Mouse (Mus musculus) MEL-GATA-1-ER (cell line): ENCODE data around the gene Myl3.
A peak's percentile ranks its signal among the peaks of the same experiment; 100 is the strongest.

Experiments used
- DNase-seq: peaks from one replicate; pipeline ENCODE4 v3.0.0-alpha.2; 2012; ENCODE audit warnings: low read depth; ENCODE audit errors: extremely low read depth

Myl3 gene

GRCm38 (mm10) chr9:110729841-110730240 is 11.8 kb upstream of the Myl3 start:
- no peak for DNase-seq

- DNase-seq: no peak
Measured at GRCm38 (mm10) chr9:110731859-110732258, 9.8 kb upstream of the Myl3 start.

GRCm38 (mm10) chr9:110732623-110733022 is 9.0 kb upstream of the Myl3 start:
- DNase-seq: peak; percentile 79

GRCm38 (mm10) chr9:110733102-110733501 is 8.6 kb upstream of the Myl3 start:
- no peak for DNase-seq

- no peak for DNase-seq
Measured at GRCm38 (mm10) chr9:110734154-110734553, 7.5 kb upstream of the Myl3 start.

GRCm38 (mm10) chr9:110736362-110736761 is 5.3 kb upstream of the Myl3 start:
- DNase-seq: no peak

GRCm38 (mm10) chr9:110738054-110738453 is 3.6 kb upstream of the Myl3 start:
- DNase-seq: no peak

- no peak for DNase-seq
Measured at GRCm38 (mm10) chr9:110739961-110740360, 1.7 kb upstream of the Myl3 start.

- no peak for DNase-seq
Measured at GRCm38 (mm10) chr9:110742295-110742950, 762 bp downstream of the Myl3 start.

GRCm38 (mm10) chr9:110742951-110743455 is 1.3 kb downstream of the Myl3 start:
- DNase-seq: no peak

GRCm38 (mm10) chr9:110743456-110744323 is 2.0 kb downstream of the Myl3 start:
- no peak for DNase-seq

- no peak for DNase-seq
Measured at GRCm38 (mm10) chr9:110745752-110746151, 4.1 kb downstream of the Myl3 start.

- DNase-seq: no peak
Measured at GRCm38 (mm10) chr9:110746238-110746637, 4.6 kb downstream of the Myl3 start.

GRCm38 (mm10) chr9:110746961-110747360 is 5.3 kb downstream of the Myl3 start, which contains the start of gene Pth1r:
Pth1r (minus strand) TSS chr9:110747145.
- DNase-seq: no peak

- no peak for DNase-seq
Measured at GRCm38 (mm10) chr9:110748451-110748850, 6.8 kb downstream of the Myl3 start.

- DNase-seq: no peak
Measured at GRCm38 (mm10) chr9:110750404-110751187, 8.9 kb downstream of the Myl3 start.

GRCm38 (mm10) chr9:110751412-110751811 is 9.8 kb downstream of the Myl3 start:
- no peak for DNase-seq

- DNase-seq: no peak
Measured at GRCm38 (mm10) chr9:110752917-110753435, 11.3 kb downstream of the Myl3 start.

- DNase-seq: no peak
Measured at GRCm38 (mm10) chr9:110753773-110754172, 12.1 kb downstream of the Myl3 start.

- DNase-seq: no peak
Measured at GRCm38 (mm10) chr9:110757816-110758215, 16.2 kb downstream of the Myl3 start.

- DNase-seq: no peak
Measured at GRCm38 (mm10) chr9:110758605-110759004, 16.9 kb downstream of the Myl3 start.
